ENCODE assay signal across 8 mouse cellular contexts in the genomic region with DNA sequence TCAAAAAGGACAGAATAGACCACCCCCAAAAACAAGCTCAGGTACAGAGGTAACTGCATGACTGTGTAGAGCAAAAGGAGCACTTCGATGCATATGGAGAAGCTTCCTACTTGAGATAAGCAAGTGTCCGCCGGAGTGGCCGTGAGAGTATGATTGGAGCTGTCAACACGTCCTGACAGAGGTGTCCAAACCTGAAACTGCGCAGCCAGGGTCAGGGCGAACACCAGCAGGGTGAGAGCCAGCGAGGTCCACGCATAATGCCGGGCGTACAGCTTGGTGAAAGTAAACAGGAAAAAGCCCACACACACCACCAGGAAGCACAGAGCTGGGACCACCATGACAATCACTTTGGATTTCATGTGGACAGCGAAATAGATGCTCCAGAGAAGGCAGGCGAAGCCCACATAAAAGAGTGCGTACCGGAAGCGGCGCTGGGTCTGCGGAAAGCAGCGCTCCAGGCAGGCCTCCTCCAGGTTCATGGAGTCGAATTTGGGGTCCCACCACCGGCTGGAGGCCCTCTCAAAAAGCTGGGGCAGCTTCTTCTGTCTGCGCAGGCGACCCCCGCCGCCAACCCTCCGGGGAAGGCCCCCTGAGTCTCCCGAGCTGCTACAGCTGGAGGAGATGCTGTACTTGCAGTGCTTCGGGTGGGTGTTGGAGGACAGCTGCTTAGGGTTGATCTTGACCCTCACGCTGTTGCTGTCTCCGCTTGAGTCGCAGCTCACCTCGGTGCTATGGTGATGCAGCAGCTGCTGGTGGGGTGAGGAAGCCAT. TPM values are rescaled to one million over a fixed set of nuclear protein-coding genes. Genes with fewer than 3 reads are reported as not detected.
DNase-seq lines count a peak whose midpoint lies in the region; ATAC-seq and TF ChIP-seq lines count a peak whose summit lies in the region.

No protein-coding gene starts in this region.

- DNase-seq in gastrocnemius, postnatal 10 days = peak; percentile 29
- DNase-seq in gastrocnemius, adult 18-20 months (ENCODE audit: low spot score) = no peak
- peak; percentile 59 for DNase-seq in forebrain, embryonic 11.5 days (ENCODE audit: low spot score)
- DNase-seq in thymus, adult 18-20 months = peak; percentile 7 to 14
- DNase-seq in urinary bladder, postnatal 36 days (ENCODE audit: low spot score in 2 of 2) = no peak

- no peak for TF ChIP-seq CTCF in ES-Bruce4 (IDR thresholded peaks at IDR 0.05; ENCODE audit: low read depth, low read length)

- TF ChIP-seq POLR2A in ES-Bruce4 (IDR thresholded peaks at IDR 0.05; ENCODE audit: insufficient read depth, low read length) = no peak

- H3K4me3 ChIP-seq in ES-Bruce4 (ENCODE audit: low read depth, low read length) = peak overlapping the region; percentile 73
- H3K4me3 ChIP-seq in forebrain, embryonic 11.5 days (ENCODE audit: low read depth, low read length) = peak overlapping the region; percentile 74
- H3K4me3 ChIP-seq in intestine, embryonic 16.5 days (ENCODE audit: low read length) = peak overlapping the region; percentile 79

- no peak overlapping the region for H3K27ac ChIP-seq in ES-Bruce4 (ENCODE audit: insufficient read depth, low read length)
- no peak overlapping the region for H3K27ac ChIP-seq in forebrain, embryonic 11.5 days (ENCODE audit: low read depth, low read length)
- H3K27ac ChIP-seq in intestine, embryonic 16.5 days (ENCODE audit: low read length) = peak overlapping the region; percentile 80; the same call in 1 of the 2 replicates

- no peaks in the 10 kb centered on the region for H3K9me3 ChIP-seq in ES-Bruce4 (replicated peaks; ENCODE audit: control insufficient read depth, insufficient read depth, low read length, poor library complexity, severe bottlenecking)
- no peaks in the 10 kb centered on the region for H3K9me3 ChIP-seq in forebrain, embryonic 11.5 days (ENCODE audit: control insufficient read depth, low read length)
- no peaks in the 10 kb centered on the region for H3K9me3 ChIP-seq in intestine, embryonic 16.5 days (ENCODE audit: control insufficient read depth, low read length)

- peak overlapping the region; percentile 64 for H3K9ac ChIP-seq in ES-Bruce4 (ENCODE audit: low read depth, poor library complexity, severe bottlenecking)
- peak overlapping the region; percentile 77 for H3K9ac ChIP-seq in forebrain, embryonic 11.5 days (ENCODE audit: low read length)
- H3K9ac ChIP-seq in intestine, embryonic 16.5 days (ENCODE audit: low read depth, low read length) = peak overlapping the region; percentile 88

- no peaks in the 10 kb centered on the region for H3K4me1 ChIP-seq in ES-Bruce4 (ENCODE audit: control insufficient read depth, insufficient read depth, low read length)
- peaks cover 11% of the 10 kb centered on the region; the same call in 1 of the 2 replicates for H3K4me1 ChIP-seq in forebrain, embryonic 11.5 days (replicated peaks; ENCODE audit: control insufficient read depth, insufficient read depth, low read length)
- peaks cover 27% of the 10 kb centered on the region for H3K4me1 ChIP-seq in intestine, embryonic 16.5 days (ENCODE audit: control insufficient read depth, insufficient read depth, low read length)

- H3K4me2 ChIP-seq in forebrain, embryonic 11.5 days (ENCODE audit: low read depth, low read length, severe bottlenecking) = peak overlapping the region; percentile 97
- peak overlapping the region; percentile 89 for H3K4me2 ChIP-seq in intestine, embryonic 16.5 days (ENCODE audit: low read depth, low read length)

- ATAC-seq in forebrain, embryonic 11.5 days (replicated peaks; ENCODE audit: low FRiP score) = peak; percentile 3; the same call in 1 of the 2 replicates
- ATAC-seq in intestine, embryonic 16.5 days = peak; percentile 5
- ATAC-seq in megakaryocyte, adult 5-6 weeks (ENCODE audit: poor library complexity, severe bottlenecking) = 0 out of 2 replicates have a peak, but pooled peaks have one; percentile 4

- WGBS in forebrain, embryonic 11.5 days = 15% methylated on average over 32 of the region's 32 CpGs
- WGBS in intestine, embryonic 16.5 days = 19% methylated on average over 32 of the region's 32 CpGs

- TF ChIP-seq EP300 in ES-Bruce4 (IDR thresholded peaks at IDR 0.05; ENCODE audit: insufficient read depth, low read depth, low read length) = no peak

- no peaks in the 10 kb centered on the region for H3K36me3 ChIP-seq in ES-Bruce4 (ENCODE audit: control insufficient read depth, insufficient read depth, low read length, poor library complexity, severe bottlenecking)
- no peaks in the 10 kb centered on the region for H3K36me3 ChIP-seq in forebrain, embryonic 11.5 days (ENCODE audit: control insufficient read depth, insufficient read depth, low read length)
- H3K36me3 ChIP-seq in intestine, embryonic 16.5 days (ENCODE audit: control insufficient read depth, insufficient read depth, low read length) = no peaks in the 10 kb centered on the region

- H3K27me3 ChIP-seq in ES-Bruce4 (ENCODE audit: control insufficient read depth, insufficient read depth, low read length, poor library complexity, severe bottlenecking) = no peaks in the 10 kb centered on the region; the same call in 1 of the 2 replicates
- H3K27me3 ChIP-seq in forebrain, embryonic 11.5 days (ENCODE audit: control insufficient read depth, insufficient read depth, low read length) = peaks cover 13% of the 10 kb centered on the region
- no peaks in the 10 kb centered on the region for H3K27me3 ChIP-seq in intestine, embryonic 16.5 days (replicated peaks; ENCODE audit: control insufficient read depth, insufficient read depth, low read length)

RNA-seq across cellular contexts. Expression of a gene that starts 1.3 kb away (rescaled TPM):
- 10 to 100 TPM; 22.3 to 22.6 TPM for total RNA-seq in gastrocnemius, postnatal 10 days (2021)
- 10 to 100 TPM; 33.7 to 36.2 TPM for total RNA-seq in gastrocnemius, adult 18-20 months (2021)
- polyA plus RNA-seq in ES-Bruce4 (2011; ENCODE audit: insufficient read depth, insufficient read length, low read depth, missing spikeins) = 1.8 and 1.9 TPM in 2 replicates
- 0.84 and 0.96 TPM in 2 replicates for polyA plus RNA-seq in forebrain, embryonic 11.5 days (2014; fragmentation: Nextera tagmentation; extraction: Ambion mirVana)
- 1.2 and 1.3 TPM in 2 replicates for polyA plus RNA-seq in intestine, embryonic 16.5 days (2015; fragmentation: Nextera tagmentation; extraction: Ambion mirVana)
- total RNA-seq in megakaryocyte, adult 5-6 weeks (2015) = 2.1 and 3.0 TPM in 2 replicates
- 2.3 and 3.8 TPM in 2 replicates for total RNA-seq in megakaryocyte, adult 5-6 weeks (2017)

Comparison
In these comparisons a context has a peak if more than half of its experiments do, and no peak if none do; other contexts are left out.
1. DNase-seq: peak in gastrocnemius, postnatal 10 days (single experiment), forebrain, embryonic 11.5 days (single experiment) and thymus, adult 18-20 months (2 of 2); none in gastrocnemius, adult 18-20 months (single experiment) and urinary bladder, postnatal 36 days (0 of 2).
2. RNA of a gene that starts 1.3 kb away (total RNA-seq): 33.7 to 36.2 TPM in gastrocnemius, adult 18-20 months and 22.3 to 22.6 TPM in gastrocnemius, postnatal 10 days; 2.1 to 3.8 TPM in megakaryocyte, adult 5-6 weeks; every median in the first group is over 4 times any median in the second.
3. Peak in every context shown above with its lines, with median percentiles within 50 percentile points of each other: H3K4me3 ChIP-seq, H3K9ac ChIP-seq and ATAC-seq.